Mouse (Mus musculus): ENCODE data around the gene Nkx6-2.

DNA sequence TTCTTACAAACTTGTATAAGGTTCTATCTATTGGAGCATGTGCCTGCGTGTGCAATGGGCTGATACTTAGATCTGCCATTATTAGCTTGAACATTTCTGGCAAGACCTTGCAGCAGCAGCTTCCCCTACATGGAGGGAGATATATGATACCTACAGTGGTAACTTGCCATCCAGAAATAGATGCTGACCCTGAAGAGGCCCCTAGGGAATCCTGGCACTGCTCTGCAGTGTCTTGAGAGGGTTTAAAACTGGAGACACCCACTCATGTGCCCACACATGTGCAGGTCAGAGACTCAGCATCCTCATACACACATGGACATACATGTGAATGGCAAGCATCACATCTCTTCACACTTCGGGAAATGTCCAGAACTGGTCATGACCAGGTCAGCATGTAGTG is 18.4 kb downstream of the Nkx6-2 start:
- TF ChIP-seq EP300 (IDR thresholded peaks at IDR 0.05; ENCODE audit: insufficient read depth, low read depth, low read length) (no peak), CTCF (IDR thresholded peaks at IDR 0.05) (no peak), POLR2A (IDR thresholded peaks at IDR 0.05; ENCODE audit: insufficient read depth, low read depth, low read length) (no peak)
